Mouse (Mus musculus): ENCODE measurements at regions not wholly inside any gene's neighbourhood (a gene's known extent, or its start where the extent isn't known, plus 50 kb on each side); places are given as distances from the start of the nearest gene placed in this dataset.

DNA sequence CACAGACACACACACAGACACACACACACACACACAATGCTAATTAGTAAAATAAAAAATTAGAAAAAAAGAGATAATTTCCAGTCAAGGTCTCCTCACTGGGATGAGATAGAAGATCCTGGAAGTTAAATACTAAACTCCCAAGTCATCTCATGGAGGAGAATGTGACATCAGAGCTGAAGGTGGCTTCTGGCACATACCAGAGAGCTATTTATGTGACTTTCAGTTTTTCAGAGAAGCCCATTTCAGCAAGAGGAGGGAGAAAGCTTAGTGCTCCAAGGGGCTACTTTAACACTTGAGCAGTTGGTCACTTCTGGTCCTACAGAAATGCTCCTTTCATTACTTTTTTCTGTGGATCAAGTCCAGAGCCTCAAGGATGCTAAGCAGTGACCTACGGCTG, 164.6 kb downstream of the 1810013L24Rik start:
- no peak for TF ChIP-seq RAD21 (IDR thresholded peaks at IDR 0.05; ENCODE audit: low read depth, low read length)
- no peak for TF ChIP-seq MAX (IDR thresholded peaks at IDR 0.05; ENCODE audit: low read length)

All from CH12.LX (cell line).